Mouse (Mus musculus): ENCODE data around the gene Rps7.

GRCm38 (mm10) chr12:28666734-28667133, 31.0 kb upstream of the Rps7 start:
- TF ChIP-seq GATA1 (IDR thresholded peaks at IDR 0.05; ENCODE audit: low read length): no peak
- no peak for TF ChIP-seq TAL1 (IDR thresholded peaks at IDR 0.05; ENCODE audit: low read length)
